Mouse (Mus musculus): ENCODE results near the gene Fam3c. TPM values are rescaled to one million over a fixed set of nuclear protein-coding genes. Genes with fewer than 3 reads are reported as not detected.

The Fam3c gene
- polyA plus RNA-seq, 2 experiments: 23.8 to 65.2 TPM

- Histone ChIP-seq H3K4me3 (replicated peaks; ENCODE audit: low read length) (no peak overlapping the region), H3K27ac (replicated peaks; ENCODE audit: low read depth, low read length) (no peak overlapping the region), H3K9me3 (ENCODE audit: control insufficient read depth, low read length) (no peaks in the 10 kb centered on the region), H3K27me3 (ENCODE audit: control insufficient read depth, insufficient read depth, low read length) (no peaks in the 10 kb centered on the region), H3K9ac (ENCODE audit: low read depth, low read length, severe bottlenecking) (no peak overlapping the region), H3K36me3 (ENCODE audit: control insufficient read depth, insufficient read depth, low read length) (peaks cover 14% of the 10 kb centered on the region; the same call in 1 of the 2 replicates), H3K4me1 (ENCODE audit: control insufficient read depth, insufficient read depth, low read length) (peaks cover 12% of the 10 kb centered on the region), H3K4me2 (replicated peaks; ENCODE audit: low read depth, low read length, severe bottlenecking) (no peak overlapping the region)
- WGBS: 91% methylated on average over 3 of the region's 3 CpGs
- no peak for ATAC-seq (ENCODE audit: low FRiP score, low read depth)
- no peak for TF ChIP-seq POLR2A (IDR thresholded peaks at IDR 0.05; ENCODE audit: borderline replicate concordance, extremely low read depth, insufficient read depth, insufficient read length)
- no peak for DNase-seq (ENCODE audit: low spot score)
Observed at GRCm38 (mm10) chr6:22343292-22343691, 12.8 kb downstream of the Fam3c start.

GRCm38 (mm10) chr6:22340779-22341178 lies 15.3 kb downstream of the Fam3c start:
- no peaks in the 10 kb centered on the region for H3K4me1 ChIP-seq (ENCODE audit: control insufficient read depth, insufficient read depth, low read length)
- H3K4me2 ChIP-seq (replicated peaks; ENCODE audit: low read depth, low read length, severe bottlenecking): no peak overlapping the region
- no peak overlapping the region for H3K4me3 ChIP-seq (replicated peaks; ENCODE audit: low read length)
- H3K36me3 ChIP-seq (ENCODE audit: control insufficient read depth, insufficient read depth, low read length): peaks cover 29% of the 10 kb centered on the region
- DNase-seq (ENCODE audit: low spot score) (no peak), ATAC-seq (ENCODE audit: low FRiP score, low read depth) (no peak)
- no peak for TF ChIP-seq POLR2A (IDR thresholded peaks at IDR 0.05; ENCODE audit: borderline replicate concordance, extremely low read depth, insufficient read depth, insufficient read length)
- no peaks in the 10 kb centered on the region for H3K9me3 ChIP-seq (ENCODE audit: control insufficient read depth, low read length)
- WGBS: 94% methylated on average over 14 of the region's 14 CpGs
- H3K9ac ChIP-seq (ENCODE audit: low read depth, low read length, severe bottlenecking): no peak overlapping the region
- H3K27me3 ChIP-seq (ENCODE audit: control insufficient read depth, insufficient read depth, low read length): no peaks in the 10 kb centered on the region
- no peak overlapping the region for H3K27ac ChIP-seq (replicated peaks; ENCODE audit: low read depth, low read length)

- ATAC-seq (ENCODE audit: low FRiP score, low read depth) (no peak), DNase-seq (ENCODE audit: low spot score) (no peak)
- WGBS: 93% methylated on average over 15 of the region's 15 CpGs
Observed at GRCm38 (mm10) chr6:22339763-22340542, 16.1 kb downstream of the Fam3c start.

GRCm38 (mm10) chr6:22332548-22332947 lies 23.5 kb downstream of the Fam3c start:
- Histone ChIP-seq H3K9me3 (ENCODE audit: control insufficient read depth, low read length) (no peaks in the 10 kb centered on the region), H3K27me3 (ENCODE audit: control insufficient read depth, insufficient read depth, low read length) (no peaks in the 10 kb centered on the region), H3K4me1 (ENCODE audit: control insufficient read depth, insufficient read depth, low read length) (no peaks in the 10 kb centered on the region), H3K27ac (replicated peaks; ENCODE audit: low read depth, low read length) (no peak overlapping the region), H3K9ac (ENCODE audit: low read depth, low read length, severe bottlenecking) (no peak overlapping the region), H3K4me2 (replicated peaks; ENCODE audit: low read depth, low read length, severe bottlenecking) (no peak overlapping the region), H3K4me3 (replicated peaks; ENCODE audit: low read length) (no peak overlapping the region), H3K36me3 (ENCODE audit: control insufficient read depth, insufficient read depth, low read length) (peaks cover 13% of the 10 kb centered on the region)
- WGBS: 92% methylated on average over 2 of the region's 2 CpGs
- ATAC-seq (ENCODE audit: low FRiP score, low read depth): no peak
- TF ChIP-seq POLR2A (IDR thresholded peaks at IDR 0.05; ENCODE audit: borderline replicate concordance, extremely low read depth, insufficient read depth, insufficient read length): no peak
- DNase-seq (ENCODE audit: low spot score): no peak

More at GRCm38 (mm10) chr6:22339763-22340542, 16.1 kb downstream of the Fam3c start:
- Histone ChIP-seq H3K9ac (ENCODE audit: low read depth, low read length, severe bottlenecking) (no peak overlapping the region), H3K27me3 (ENCODE audit: control insufficient read depth, insufficient read depth, low read length) (no peaks in the 10 kb centered on the region), H3K4me2 (replicated peaks; ENCODE audit: low read depth, low read length, severe bottlenecking) (no peak overlapping the region), H3K9me3 (ENCODE audit: control insufficient read depth, low read length) (no peaks in the 10 kb centered on the region), H3K4me1 (ENCODE audit: control insufficient read depth, insufficient read depth, low read length) (no peaks in the 10 kb centered on the region), H3K36me3 (ENCODE audit: control insufficient read depth, insufficient read depth, low read length) (peaks cover 29% of the 10 kb centered on the region), H3K27ac (replicated peaks; ENCODE audit: low read depth, low read length) (no peak overlapping the region), H3K4me3 (replicated peaks; ENCODE audit: low read length) (no peak overlapping the region)
- TF ChIP-seq POLR2A (IDR thresholded peaks at IDR 0.05; ENCODE audit: borderline replicate concordance, extremely low read depth, insufficient read depth, insufficient read length): no peak

- Histone ChIP-seq H3K4me3 (replicated peaks; ENCODE audit: low read length) (no peak overlapping the region), H3K4me2 (replicated peaks; ENCODE audit: low read depth, low read length, severe bottlenecking) (no peak overlapping the region), H3K9ac (ENCODE audit: low read depth, low read length, severe bottlenecking) (no peak overlapping the region), H3K4me1 (ENCODE audit: control insufficient read depth, insufficient read depth, low read length) (0 out of 2 replicates have a peak, but pooled peaks cover 6% of the 10 kb centered on the region), H3K9me3 (ENCODE audit: control insufficient read depth, low read length) (no peaks in the 10 kb centered on the region), H3K27ac (replicated peaks; ENCODE audit: low read depth, low read length) (no peak overlapping the region), H3K36me3 (ENCODE audit: control insufficient read depth, insufficient read depth, low read length) (peaks cover 3% of the 10 kb centered on the region), H3K27me3 (ENCODE audit: control insufficient read depth, insufficient read depth, low read length) (no peaks in the 10 kb centered on the region)
- ATAC-seq (ENCODE audit: low FRiP score, low read depth) (no peak), DNase-seq (ENCODE audit: low spot score) (no peak)
- WGBS: 83% methylated on average over 13 of the region's 13 CpGs
- TF ChIP-seq POLR2A (IDR thresholded peaks at IDR 0.05; ENCODE audit: borderline replicate concordance, extremely low read depth, insufficient read depth, insufficient read length): no peak
Observed at GRCm38 (mm10) chr6:22330169-22330960, 25.7 kb downstream of the Fam3c start.

Data from limb, embryonic 14.5 days (tissue).